Mouse (Mus musculus): ENCODE data around the gene Map3k13. TPM values are rescaled to one million over a fixed set of nuclear protein-coding genes. Genes with fewer than 3 reads are reported as not detected.

Gene Map3k13
- total RNA-seq, 1 experiment from 2014 or later: 0.69 TPM

Other genes with a start within 250 kb of the Map3k13 start
- gene 2510009E07Rik, start 99.7 kb upstream of the Map3k13 start, total RNA-seq (2017): 0.23 and 0.39 TPM in 2 replicates
- 3.3 and 5.2 TPM in 2 replicates for gene Ehhadh, start 6.5 kb upstream of the Map3k13 start, total RNA-seq (2017)
- gene Tmem41a, start 153.2 kb downstream of the Map3k13 start, total RNA-seq (2017): 10.4 and 17.9 TPM in 2 replicates
- gene Liph, start 201.3 kb downstream of the Map3k13 start, total RNA-seq (2017): not detected in 2 replicates
- gene Senp2, start 215.1 kb downstream of the Map3k13 start, total RNA-seq (2017): 40.3 and 41.9 TPM in 2 replicates

Data from common myeloid progenitor, adult 5-6 weeks (primary cell).